8 mouse cellular contexts compared by ENCODE assay signal in genomic region chr7:28451531-28452360, GRCm38 (mm10). TPM values are rescaled to one million over a fixed set of nuclear protein-coding genes. Genes with fewer than 3 reads are reported as not detected.
DNase-seq lines count a peak whose midpoint lies in the region; ATAC-seq and TF ChIP-seq lines count a peak whose summit lies in the region.

Gene Lrfn1 (plus strand): TSS chr7:28451980.

- H3K27ac ChIP-seq in heart, adult 2 months = no peak within 1 kb of the TSS
- H3K27ac ChIP-seq in forebrain, embryonic 10.5 days = peak within 1 kb of the TSS; percentile 91
- peak within 1 kb of the TSS; percentile 79 for H3K27ac ChIP-seq in midbrain, embryonic 14.5 days (replicated peaks; ENCODE audit: low read depth, low read length)

- H3K4me2 ChIP-seq in midbrain, embryonic 14.5 days (ENCODE audit: low read length) = peak within 1 kb of the TSS; percentile 72

- peak within 1 kb of the TSS; percentile 79 for H3K9ac ChIP-seq in heart, adult 2 months (ENCODE audit: low read depth, low read length)
- H3K9ac ChIP-seq in midbrain, embryonic 14.5 days (replicated peaks; ENCODE audit: low read length) = peak within 1 kb of the TSS; percentile 93

- H3K36me3 ChIP-seq in heart, adult 2 months (ENCODE audit: control insufficient read depth, insufficient read depth, low read length) = no peaks in the 10 kb centered on the region
- H3K36me3 ChIP-seq in forebrain, embryonic 10.5 days (replicated peaks) = peaks cover 28% of the 10 kb centered on the region
- H3K36me3 ChIP-seq in midbrain, embryonic 14.5 days (ENCODE audit: control insufficient read depth, insufficient read depth, low read length) = peaks cover 16% of the 10 kb centered on the region

- ATAC-seq in midbrain, embryonic 14.5 days (ENCODE audit: low FRiP score, low TSS enrichment) = peak; percentile 75

- H3K4me1 ChIP-seq in heart, adult 2 months (ENCODE audit: control insufficient read depth, insufficient read depth, low read length) = no peaks in the 10 kb centered on the region
- peaks cover 36% of the 10 kb centered on the region for H3K4me1 ChIP-seq in forebrain, embryonic 10.5 days
- H3K4me1 ChIP-seq in midbrain, embryonic 14.5 days (ENCODE audit: control insufficient read depth, insufficient read depth, low read length) = peaks cover 22% of the 10 kb centered on the region

- DNase-seq in heart, adult 2 months = peak in 1 of 2 experiments; percentile 20
- no peak for DNase-seq in heart, postnatal 36 days
- DNase-seq in thymus, postnatal 14 days = peak; percentile 49
- no peak for DNase-seq in thymus, postnatal 10 days (ENCODE audit: low spot score in 2 of 2)
- peak; percentile 53 for DNase-seq in forebrain, embryonic 10.5 days (ENCODE audit: extremely low spot score, low spot score)
- no peak for DNase-seq in layer of hippocampus, postnatal 25 days (ENCODE audit: extremely low spot score in 1 of 2, low spot score in 1 of 2)
- peak; percentile 80 for DNase-seq in midbrain, embryonic 14.5 days
- DNase-seq in spleen, postnatal 10 days (ENCODE audit: low spot score in 2 of 2) = no peak

- peak within 1 kb of the TSS; percentile 52 for H3K4me3 ChIP-seq in heart, adult 2 months
- peak within 1 kb of the TSS; percentile 96 for H3K4me3 ChIP-seq in forebrain, embryonic 10.5 days
- H3K4me3 ChIP-seq in midbrain, embryonic 14.5 days (replicated peaks; ENCODE audit: low read depth, low read length) = peak within 1 kb of the TSS; percentile 85

- no peak for TF ChIP-seq POLR2A in heart, adult 2 months (IDR thresholded peaks at IDR 0.05; ENCODE audit: insufficient read depth, low read depth, low read length)

- H3K9me3 ChIP-seq in forebrain, embryonic 10.5 days = no peaks in the 10 kb centered on the region
- no peaks in the 10 kb centered on the region for H3K9me3 ChIP-seq in midbrain, embryonic 14.5 days (ENCODE audit: control insufficient read depth, low read length)

- WGBS in heart, adult 2 months = 2% methylated on average over 63 of the region's 97 CpGs
- under 1% methylated on average over 65 of the region's 97 CpGs for WGBS in forebrain, embryonic 10.5 days
- under 1% methylated on average over 44 of the region's 97 CpGs for WGBS in midbrain, embryonic 14.5 days

- intact Hi-C loops in heart, adult 2 months (cut with DNase I) = loop anchor here (2.0 kb wide), 1 partner anchor 273 kb away; no protein-coding TSS in a partner anchor
- intact Hi-C loops in heart, postnatal 36 days (cut with DNase I) = no loop called here

- no peaks in the 10 kb centered on the region for H3K79me2 ChIP-seq in heart, adult 2 months (replicated peaks; ENCODE audit: control insufficient read depth, insufficient read depth, low read length)

- no peak for TF ChIP-seq CTCF in heart, adult 2 months (IDR thresholded peaks at IDR 0.05)

- TF ChIP-seq EP300 in heart, adult 2 months (IDR thresholded peaks at IDR 0.05; ENCODE audit: insufficient read depth, low read depth, low read length) = no peak

- H3K27me3 ChIP-seq in heart, adult 2 months (ENCODE audit: control insufficient read depth, insufficient read depth, low read length) = no peaks in the 10 kb centered on the region
- no peaks in the 10 kb centered on the region; the same call in 1 of the 2 replicates for H3K27me3 ChIP-seq in forebrain, embryonic 10.5 days (ENCODE audit: poor library complexity, severe bottlenecking)
- H3K27me3 ChIP-seq in midbrain, embryonic 14.5 days (ENCODE audit: control insufficient read depth, insufficient read depth, low read length) = no peaks in the 10 kb centered on the region

RNA-seq across cellular contexts. Expression of gene Lrfn1, which starts in this region (rescaled TPM):
- under 1 TPM; 0.68 to 0.73 TPM for total RNA-seq in heart, adult 2 months (2021)
- 0.82 and 1.3 TPM in 2 replicates for polyA plus RNA-seq in heart, adult 2 months (2012; rRNA removed)
- total RNA-seq in heart, postnatal 36 days (2021) = under 1 TPM; 0.38 to 0.86 TPM
- polyA plus RNA-seq in forebrain, embryonic 10.5 days (2016; fragmentation: Nextera tagmentation; extraction: Ambion mirVana) = 3.0 and 3.4 TPM in 2 replicates
- 10 to 100 TPM; 74.1 to 76.7 TPM for total RNA-seq in layer of hippocampus, postnatal 25 days (2021)
- polyA plus RNA-seq in midbrain, embryonic 14.5 days (2014; fragmentation: Nextera tagmentation; extraction: Ambion mirVana) = 18.3 and 19.9 TPM in 2 replicates

Comparison
In these comparisons a context has a peak if more than half of its experiments do, and no peak if none do; other contexts are left out.
1. RNA of gene Lrfn1 (total RNA-seq): 74.1 to 76.7 TPM in layer of hippocampus, postnatal 25 days; 0.38 to 0.86 TPM in heart, postnatal 36 days and 0.68 to 0.73 TPM in heart, adult 2 months; every median in the first group is over 10 times any median in the second.
2. DNase-seq: peak in thymus, postnatal 14 days (single experiment), forebrain, embryonic 10.5 days (single experiment) and midbrain, embryonic 14.5 days (single experiment); none in heart, postnatal 36 days (0 of 2), thymus, postnatal 10 days (0 of 2), layer of hippocampus, postnatal 25 days (0 of 2) and spleen, postnatal 10 days (0 of 2).
3. Peak in every context shown above with its lines, with median percentiles within 50 percentile points of each other: H3K4me3 ChIP-seq.